Mouse (Mus musculus): Measurements from ENCODE around the gene Lct. TPM values are rescaled to one million over a fixed set of nuclear protein-coding genes. Genes with fewer than 3 reads are reported as not detected.

The Lct gene
- total and polyA plus RNA-seq, 2 experiments from 2014 or later, result 0.26 to 0.85 TPM

DNA sequence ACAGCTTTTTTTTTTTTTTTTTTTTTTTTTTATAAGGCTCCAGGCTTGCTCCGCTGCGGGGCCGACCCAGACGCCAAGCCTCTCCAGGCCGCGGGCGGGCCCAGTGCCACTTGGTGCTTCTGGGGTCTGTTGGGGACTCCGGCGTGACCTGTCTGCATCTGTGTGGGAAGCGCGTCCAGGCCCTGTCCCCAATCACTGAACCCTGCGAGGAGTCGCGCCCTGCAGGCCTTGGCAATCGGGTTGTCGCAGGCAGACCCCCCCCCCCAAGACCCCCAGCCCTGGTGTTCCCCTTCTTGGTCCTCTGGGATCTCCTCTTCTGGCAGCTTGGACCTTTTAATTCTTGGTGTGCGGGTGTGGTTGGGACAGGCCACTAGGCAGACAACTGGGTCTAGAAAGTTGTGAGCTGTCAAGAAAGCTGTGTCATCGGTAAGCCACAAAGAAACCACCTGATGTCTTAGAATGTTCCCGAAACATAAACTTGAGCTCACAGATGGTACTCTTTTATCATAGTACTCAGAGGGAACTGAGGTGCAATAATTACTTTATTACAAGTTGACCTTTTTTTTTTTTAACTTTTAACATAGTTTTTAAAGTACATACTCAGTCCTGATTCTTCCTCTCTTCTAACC, 83.3 kb downstream of the Lct start:
- peak; percentile 48 for ATAC-seq
- H3K4me2 ChIP-seq (ENCODE audit: low read depth, low read length), result peak overlapping the region; percentile 70
- H3K9me3 ChIP-seq (ENCODE audit: low read length), result no peaks in the 10 kb centered on the region
- H3K9ac ChIP-seq (replicated peaks; ENCODE audit: low read length), result peak overlapping the region; percentile 75
- no peak for TF ChIP-seq CTCF (IDR thresholded peaks at IDR 0.05; ENCODE audit: low read depth)
- H3K27me3 ChIP-seq (ENCODE audit: insufficient read depth, low read length), result no peaks in the 10 kb centered on the region
- no peaks in the 10 kb centered on the region for H3K36me3 ChIP-seq (ENCODE audit: insufficient read depth, low read length)
- H3K4me3 ChIP-seq (ENCODE audit: low read length), result peak overlapping the region; percentile 61
- DNase-seq (ENCODE audit: low spot score), result peak; percentile 39
- WGBS, result under 1% methylated on average over 17 of the region's 19 CpGs
- H3K4me1 ChIP-seq (ENCODE audit: insufficient read depth, low read length), result peaks cover 9% of the 10 kb centered on the region
- peak overlapping the region; percentile 89 for H3K27ac ChIP-seq

- no peaks in the 10 kb centered on the region for H3K36me3 ChIP-seq (ENCODE audit: insufficient read depth, low read length)
- H3K9me3 ChIP-seq (ENCODE audit: low read length), result no peaks in the 10 kb centered on the region
- peaks cover 9% of the 10 kb centered on the region for H3K4me1 ChIP-seq (ENCODE audit: insufficient read depth, low read length)
- H3K4me2 ChIP-seq (ENCODE audit: low read depth, low read length), result peak overlapping the region; percentile 70
- H3K27me3 ChIP-seq (ENCODE audit: insufficient read depth, low read length), result no peaks in the 10 kb centered on the region
- ATAC-seq (peak; percentile 96), DNase-seq (ENCODE audit: low spot score) (peak; percentile 98)
- no peak for TF ChIP-seq CTCF (IDR thresholded peaks at IDR 0.05; ENCODE audit: low read depth)
- H3K4me3 ChIP-seq (ENCODE audit: low read length), result peak overlapping the region; percentile 61
- peak overlapping the region; percentile 89 for H3K27ac ChIP-seq
- H3K9ac ChIP-seq (replicated peaks; ENCODE audit: low read length), result peak overlapping the region; percentile 75
- under 1% methylated on average over 71 of the region's 71 CpGs for WGBS
Observed at GRCm38 (mm10) chr1:128243996-128244726, 84.0 kb downstream of the Lct start.

DNA sequence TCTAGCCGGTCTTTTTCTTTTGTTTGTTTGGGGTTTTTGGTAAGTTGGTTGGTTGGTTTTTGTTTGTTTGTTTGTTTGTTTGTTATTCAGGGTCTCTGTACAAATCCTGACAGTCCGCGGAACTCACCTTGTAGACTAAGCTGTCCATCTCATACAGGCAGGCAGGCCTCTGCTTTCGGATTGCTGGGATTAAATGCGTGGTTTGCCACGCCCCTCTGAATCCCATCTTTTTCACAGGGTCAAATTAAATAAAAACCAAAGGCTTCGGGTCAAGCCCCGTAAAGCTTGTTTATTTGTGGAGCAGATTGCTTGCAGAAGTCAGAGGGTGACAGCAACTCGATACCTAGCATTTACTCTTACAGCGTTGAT, 84.5 kb downstream of the Lct start, which contains the start of gene Ubxn4:
TSS of gene Ubxn4 (plus strand) at position 338 of the 369 bp plus-strand sequence.
- Histone ChIP-seq H3K9me3 (ENCODE audit: low read length) (no peaks in the 10 kb centered on the region), H3K4me3 (ENCODE audit: low read length) (peak within 1 kb of the TSS; percentile 61), H3K4me2 (ENCODE audit: low read depth, low read length) (peak within 1 kb of the TSS; percentile 70), H3K4me1 (ENCODE audit: insufficient read depth, low read length) (peaks cover 9% of the 10 kb centered on the region), H3K27me3 (ENCODE audit: insufficient read depth, low read length) (no peaks in the 10 kb centered on the region), H3K27ac (peak within 1 kb of the TSS; percentile 89), H3K9ac (replicated peaks; ENCODE audit: low read length) (peak within 1 kb of the TSS; percentile 75), H3K36me3 (ENCODE audit: insufficient read depth, low read length) (no peaks in the 10 kb centered on the region)
- ATAC-seq, result peak; percentile 52
- WGBS, result 9% methylated on average over 10 of the region's 10 CpGs
- DNase-seq (ENCODE audit: low spot score), result no peak
- TF ChIP-seq CTCF (IDR thresholded peaks at IDR 0.05; ENCODE audit: low read depth), result no peak

GRCm38 (mm10) chr1:128235181-128235580, 92.9 kb downstream of the Lct start:
- peaks cover 25% of the 10 kb centered on the region; the same call in 1 of the 2 replicates for H3K36me3 ChIP-seq (ENCODE audit: insufficient read depth, low read length)
- ATAC-seq, result no peak
- DNase-seq (ENCODE audit: low spot score), result no peak
- WGBS, result 97% methylated on average over 4 of the region's 4 CpGs
- no peaks in the 10 kb centered on the region for H3K9me3 ChIP-seq (ENCODE audit: low read length)
- H3K27me3 ChIP-seq (ENCODE audit: insufficient read depth, low read length), result no peaks in the 10 kb centered on the region
- no peak overlapping the region for H3K4me3 ChIP-seq (ENCODE audit: low read length)
- H3K4me1 ChIP-seq (ENCODE audit: insufficient read depth, low read length), result no peaks in the 10 kb centered on the region
- H3K27ac ChIP-seq, result no peak overlapping the region
- H3K9ac ChIP-seq (replicated peaks; ENCODE audit: low read length), result no peak overlapping the region
- no peak overlapping the region for H3K4me2 ChIP-seq (ENCODE audit: low read depth, low read length)
- no peak for TF ChIP-seq CTCF (IDR thresholded peaks at IDR 0.05; ENCODE audit: low read depth)

Other genes with a start within 250 kb of the Lct start
- gene Zranb3, start 225.3 kb downstream of the Lct start, total RNA-seq (2014; rRNA removed), result 8.9 and 10.3 TPM in 2 replicates
- gene Zranb3, start 225.3 kb downstream of the Lct start, polyA plus RNA-seq (2015; fragmentation: Nextera tagmentation; extraction: Ambion mirVana), result 3.4 and 3.8 TPM in 2 replicates
- 43.7 and 49.2 TPM in 2 replicates for gene R3hdm1, start 225.0 kb downstream of the Lct start, total RNA-seq (2014; rRNA removed)
- gene R3hdm1, start 225.0 kb downstream of the Lct start, polyA plus RNA-seq (2015; fragmentation: Nextera tagmentation; extraction: Ambion mirVana), result 87.7 and 90.7 TPM in 2 replicates
- 32.9 and 45.6 TPM in 2 replicates for gene Ubxn4, start 84.4 kb downstream of the Lct start, total RNA-seq (2014; rRNA removed)
- 73.0 and 79.3 TPM in 2 replicates for gene Ubxn4, start 84.4 kb downstream of the Lct start, polyA plus RNA-seq (2015; fragmentation: Nextera tagmentation; extraction: Ambion mirVana)
- gene Mcm6, start 31.3 kb upstream of the Lct start, total RNA-seq (2014; rRNA removed), result 59.0 and 77.3 TPM in 2 replicates
- gene Mcm6, start 31.3 kb upstream of the Lct start, polyA plus RNA-seq (2015; fragmentation: Nextera tagmentation; extraction: Ambion mirVana), result 58.6 and 59.1 TPM in 2 replicates
- gene Dars, start 89.0 kb upstream of the Lct start, total RNA-seq (2014; rRNA removed), result 53.8 and 64.0 TPM in 2 replicates
- 130 and 139 TPM in 2 replicates for gene Dars, start 89.0 kb upstream of the Lct start, polyA plus RNA-seq (2015; fragmentation: Nextera tagmentation; extraction: Ambion mirVana)